Comparison of ENCODE assay signal across 28 mouse cellular contexts in genomic region chr15:67037647-67038046, GRCm38 (mm10).
A peak's percentile ranks its signal among the peaks of the same experiment; 100 is the strongest.
DNase-seq lines count a peak whose midpoint lies in the region; ATAC-seq lines count a peak whose summit lies in the region.
"Had no signal": no experiment of that assay in that cellular context is flagged by ENCODE, and none has a peak within 500 bp of the region (broad histone marks: within the 10 kb centered on the region; RNA-seq: fewer than 3 reads in every experiment).

No protein-coding gene starts in this region.

- DNase-seq in 3134 (ENCODE audit: extremely low read depth, insufficient read length, low spot score), result peak; percentile 34
- no peak for DNase-seq in urinary bladder, postnatal 10 days (ENCODE audit: low spot score)
- no peak for DNase-seq in ovary, adult 18-20 months (ENCODE audit: low spot score)
- DNase-seq: adrenal gland, adult 2 months; adrenal gland, postnatal 14 days; cerebellum, adult 11-12 months; cerebellum, adult 8-10 months; cerebellum, postnatal 10 days; cerebellum, postnatal 36 days; forebrain, postnatal 0 days; gastrocnemius, adult 2 months; gastrocnemius, postnatal 14 days; heart, adult 18-20 months; heart, postnatal 14 days; heart, postnatal 4 days had no signal

- peak; percentile 34; the same call in 1 of the 2 replicates for ATAC-seq in common myeloid progenitor, adult 5-6 weeks (replicated peaks; ENCODE audit: low read depth, poor library complexity, severe bottlenecking)
- no peak for ATAC-seq in forebrain, embryonic 16.5 days
- ATAC-seq: CD4-positive, CD25-positive, alpha-beta regulatory T cell, adult 4 months; forebrain, postnatal 0 days; hindbrain, postnatal 0 days; inflammation-experienced regulatory T-cells, adult 6 months; intestine, postnatal 0 days had no signal

- H3K4me3 ChIP-seq in megakaryocyte, embryonic 14.5 days (replicated peaks), result peak overlapping the region; percentile 39
- no peak overlapping the region for H3K4me3 ChIP-seq in forebrain, embryonic 16.5 days (replicated peaks; ENCODE audit: low read length)
- H3K4me3 ChIP-seq: embryonic facial prominence, embryonic 10.5 days; embryonic facial prominence, embryonic 13.5 days; erythroblast, embryonic 14.5 days; forebrain, embryonic 12.5 days; gastrocnemius, adult 2 months; heart, embryonic 13.5 days had no signal

- H3K4me1 ChIP-seq in megakaryocyte, embryonic 14.5 days, result peaks cover 91% of the 10 kb centered on the region
- H3K4me1 ChIP-seq in forebrain, embryonic 16.5 days (replicated peaks; ENCODE audit: control insufficient read depth, insufficient read depth, low read length), result peaks cover 5% of the 10 kb centered on the region

- H3K27me3 ChIP-seq in megakaryocyte, embryonic 14.5 days (replicated peaks), result no peaks in the 10 kb centered on the region
- no peaks in the 10 kb centered on the region for H3K27me3 ChIP-seq in forebrain, embryonic 16.5 days (replicated peaks; ENCODE audit: control insufficient read depth, insufficient read depth, low read length)
- H3K27me3 ChIP-seq: forebrain, embryonic 12.5 days; heart, embryonic 13.5 days had no signal

- no peaks in the 10 kb centered on the region for H3K9me3 ChIP-seq in megakaryocyte, embryonic 14.5 days
- H3K9me3 ChIP-seq in forebrain, embryonic 16.5 days (ENCODE audit: control insufficient read depth, low read length), result no peaks in the 10 kb centered on the region
- H3K9me3 ChIP-seq: embryonic facial prominence, embryonic 10.5 days; embryonic facial prominence, embryonic 13.5 days; forebrain, embryonic 12.5 days; heart, embryonic 13.5 days had no signal

- H3K4me2 ChIP-seq in forebrain, embryonic 16.5 days (ENCODE audit: low read length), result no peak overlapping the region
- H3K4me2 ChIP-seq: embryonic facial prominence, embryonic 13.5 days; forebrain, embryonic 12.5 days; heart, embryonic 13.5 days; hindbrain, embryonic 14.5 days had no signal

- no peak overlapping the region for H3K27ac ChIP-seq in forebrain, embryonic 16.5 days (ENCODE audit: low read length)
- H3K27ac ChIP-seq: embryonic facial prominence, embryonic 10.5 days; embryonic facial prominence, embryonic 13.5 days; forebrain, embryonic 12.5 days; gastrocnemius, adult 2 months; hindbrain, embryonic 14.5 days; hindbrain, postnatal 0 days had no signal

- peaks cover 5% of the 10 kb centered on the region for H3K36me3 ChIP-seq in megakaryocyte, embryonic 14.5 days (replicated peaks; ENCODE audit: low read length)
- no peaks in the 10 kb centered on the region for H3K36me3 ChIP-seq in forebrain, embryonic 16.5 days (ENCODE audit: control insufficient read depth, insufficient read depth)
- H3K36me3 ChIP-seq: embryonic facial prominence, embryonic 10.5 days; embryonic facial prominence, embryonic 13.5 days; forebrain, embryonic 12.5 days; heart, embryonic 13.5 days had no signal

- H3K9ac ChIP-seq in forebrain, embryonic 16.5 days (replicated peaks; ENCODE audit: low read depth, low read length), result no peak overlapping the region
- H3K9ac ChIP-seq: embryonic facial prominence, embryonic 13.5 days; forebrain, embryonic 12.5 days; forebrain, postnatal 0 days; heart, embryonic 13.5 days; hindbrain, embryonic 14.5 days had no signal

- WGBS in forebrain, embryonic 16.5 days, result 85% methylated on average over 4 of the region's 4 CpGs
